21 mouse cellular contexts compared by ENCODE assay signal in genomic region chr4:59697869-59698268, GRCm38 (mm10).
DNase-seq lines count a peak whose midpoint lies in the region; ATAC-seq and TF ChIP-seq lines count a peak whose summit lies in the region.
"Had no signal": no experiment of that assay in that cellular context is flagged by ENCODE, and none has a peak within 500 bp of the region (broad histone marks: within the 10 kb centered on the region; RNA-seq: fewer than 3 reads in every experiment).

No protein-coding gene starts in this region.

- no peak overlapping the region for H3K9ac ChIP-seq in heart, embryonic 11.5 days (ENCODE audit: low read depth, low read length)
- H3K9ac ChIP-seq in heart, embryonic 12.5 days: no peak overlapping the region
- H3K9ac ChIP-seq in kidney, embryonic 16.5 days (replicated peaks; ENCODE audit: low read length): no peak overlapping the region
- H3K9ac ChIP-seq: embryonic facial prominence, embryonic 13.5 days; hindbrain, embryonic 14.5 days; midbrain, embryonic 15.5 days; neural tube, embryonic 15.5 days had no signal

- DNase-seq in kidney, adult 9 months: no peak
- DNase-seq in lung, postnatal 10 days: peak; percentile 22
- DNase-seq in lung, adult 2 months: no peak
- no peak for DNase-seq in frontal cortex, adult 2 months (ENCODE audit: extremely low spot score in 1 of 2, low spot score in 1 of 2)
- DNase-seq in thymus, postnatal 10 days (ENCODE audit: low spot score in 2 of 2): no peak
- DNase-seq: adrenal gland, postnatal 36 days; cerebellum, adult 11-12 months; cerebellum, postnatal 14 days; gastrocnemius, postnatal 36 days; liver; spleen, adult 18-20 months; thymus, postnatal 4 days had no signal

- WGBS in heart, embryonic 11.5 days (ENCODE audit: insufficient replicate concordance): 73% methylated on average over 3 of the region's 3 CpGs
- 72% methylated on average over 3 of the region's 3 CpGs for WGBS in heart, embryonic 12.5 days
- 44% methylated on average over 3 of the region's 3 CpGs for WGBS in kidney, embryonic 16.5 days
- WGBS in lung, adult 2 months: 64% methylated on average over 3 of the region's 3 CpGs

- 0 out of 2 replicates have a peak overlapping the region, but pooled peaks have one; percentile 29 for H3K27ac ChIP-seq in heart, embryonic 11.5 days (ENCODE audit: low read depth, low read length)
- no peak overlapping the region for H3K27ac ChIP-seq in heart, embryonic 12.5 days (ENCODE audit: poor library complexity, severe bottlenecking)
- peak overlapping the region; percentile 32; the same call in 1 of the 2 replicates for H3K27ac ChIP-seq in kidney, embryonic 16.5 days (ENCODE audit: low read length)
- H3K27ac ChIP-seq: embryonic facial prominence, embryonic 13.5 days; hindbrain, embryonic 14.5 days; midbrain, embryonic 15.5 days; neural tube, embryonic 15.5 days had no signal

- H3K4me1 ChIP-seq in heart, embryonic 11.5 days (ENCODE audit: control insufficient read depth, insufficient read depth, low read length): peaks cover 2% of the 10 kb centered on the region
- H3K4me1 ChIP-seq in heart, embryonic 12.5 days (replicated peaks): peaks cover 9% of the 10 kb centered on the region
- H3K4me1 ChIP-seq in kidney, embryonic 16.5 days (ENCODE audit: insufficient read depth, low read length): peaks cover 5% of the 10 kb centered on the region; the same call in 1 of the 2 replicates
- no peaks in the 10 kb centered on the region for H3K4me1 ChIP-seq in lung, adult 2 months (ENCODE audit: control insufficient read depth, insufficient read depth, low read length)
- H3K4me1 ChIP-seq: midbrain, embryonic 15.5 days had no signal

- no peak overlapping the region for H3K4me3 ChIP-seq in heart, embryonic 11.5 days (ENCODE audit: low read depth, low read length)
- H3K4me3 ChIP-seq in heart, embryonic 12.5 days: no peak overlapping the region
- no peak overlapping the region for H3K4me3 ChIP-seq in kidney, embryonic 16.5 days (ENCODE audit: low read length)
- no peak overlapping the region for H3K4me3 ChIP-seq in lung, adult 2 months (replicated peaks; ENCODE audit: extremely low read depth, low read depth, low read length)
- H3K4me3 ChIP-seq: embryonic facial prominence, embryonic 13.5 days; midbrain, embryonic 15.5 days; neural tube, embryonic 15.5 days had no signal

- H3K9me3 ChIP-seq in heart, embryonic 11.5 days (replicated peaks; ENCODE audit: control insufficient read depth, low read length): no peaks in the 10 kb centered on the region
- H3K9me3 ChIP-seq in heart, embryonic 12.5 days (replicated peaks): no peaks in the 10 kb centered on the region
- H3K9me3 ChIP-seq in kidney, embryonic 16.5 days (ENCODE audit: low read length): no peaks in the 10 kb centered on the region
- H3K9me3 ChIP-seq: embryonic facial prominence, embryonic 13.5 days; G1E; midbrain, embryonic 15.5 days; neural tube, embryonic 15.5 days had no signal

- no peaks in the 10 kb centered on the region for H3K36me3 ChIP-seq in heart, embryonic 11.5 days (ENCODE audit: control insufficient read depth, insufficient read depth, low read length)
- no peaks in the 10 kb centered on the region for H3K36me3 ChIP-seq in heart, embryonic 12.5 days
- no peaks in the 10 kb centered on the region for H3K36me3 ChIP-seq in kidney, embryonic 16.5 days (ENCODE audit: insufficient read depth, low read length)
- H3K36me3 ChIP-seq: embryonic facial prominence, embryonic 13.5 days; midbrain, embryonic 15.5 days; neural tube, embryonic 15.5 days had no signal

- H3K4me2 ChIP-seq in heart, embryonic 11.5 days: no peak overlapping the region
- H3K4me2 ChIP-seq in heart, embryonic 12.5 days: no peak overlapping the region
- H3K4me2 ChIP-seq in kidney, embryonic 16.5 days (replicated peaks; ENCODE audit: low read depth, low read length): no peak overlapping the region
- H3K4me2 ChIP-seq: embryonic facial prominence, embryonic 13.5 days; hindbrain, embryonic 14.5 days; midbrain, embryonic 15.5 days; neural tube, embryonic 15.5 days had no signal

- ATAC-seq in heart, embryonic 11.5 days (replicated peaks; ENCODE audit: insufficient number of reproducible peaks, low FRiP score, low TSS enrichment): no peak
- no peak for ATAC-seq in heart, embryonic 12.5 days (ENCODE audit: insufficient number of reproducible peaks, low FRiP score)
- no peak for ATAC-seq in kidney, embryonic 16.5 days (ENCODE audit: low FRiP score, low TSS enrichment)
- ATAC-seq: forebrain, embryonic 14.5 days; midbrain, embryonic 15.5 days had no signal

- H3K27me3 ChIP-seq in heart, embryonic 11.5 days (ENCODE audit: control insufficient read depth, insufficient read depth, low read length): no peaks in the 10 kb centered on the region
- no peaks in the 10 kb centered on the region for H3K27me3 ChIP-seq in heart, embryonic 12.5 days (replicated peaks)
- H3K27me3 ChIP-seq in kidney, embryonic 16.5 days (ENCODE audit: insufficient read depth, low read length): no peaks in the 10 kb centered on the region
- H3K27me3 ChIP-seq: embryonic facial prominence, embryonic 13.5 days; midbrain, embryonic 15.5 days; neural tube, embryonic 15.5 days had no signal

- no peak for TF ChIP-seq CTCF in lung, adult 2 months (IDR thresholded peaks at IDR 0.05; ENCODE audit: insufficient read depth, low read length)

- no peak for TF ChIP-seq POLR2A in lung, adult 2 months (IDR thresholded peaks at IDR 0.05; ENCODE audit: borderline replicate concordance, extremely low read depth, low read depth, low read length)
